Mouse (Mus musculus) effector memory CD4-positive, alpha-beta T cell, adult 5 months (primary cell): ENCODE data around the gene AC134908.4. TPM values are rescaled to one million over a fixed set of nuclear protein-coding genes. Genes with fewer than 3 reads are reported as not detected.

Experiments used
- polyA plus RNA-seq: library from polyadenylated mRNA; unstranded; fragments of 100-300 nt; shearing (Covaris generic); gene quantifications from one replicate; pipeline ENCODE4 v1.2.1, GENCODE M21; 2017

AC134908.4 gene
- not detected for polyA plus RNA-seq

DNA sequence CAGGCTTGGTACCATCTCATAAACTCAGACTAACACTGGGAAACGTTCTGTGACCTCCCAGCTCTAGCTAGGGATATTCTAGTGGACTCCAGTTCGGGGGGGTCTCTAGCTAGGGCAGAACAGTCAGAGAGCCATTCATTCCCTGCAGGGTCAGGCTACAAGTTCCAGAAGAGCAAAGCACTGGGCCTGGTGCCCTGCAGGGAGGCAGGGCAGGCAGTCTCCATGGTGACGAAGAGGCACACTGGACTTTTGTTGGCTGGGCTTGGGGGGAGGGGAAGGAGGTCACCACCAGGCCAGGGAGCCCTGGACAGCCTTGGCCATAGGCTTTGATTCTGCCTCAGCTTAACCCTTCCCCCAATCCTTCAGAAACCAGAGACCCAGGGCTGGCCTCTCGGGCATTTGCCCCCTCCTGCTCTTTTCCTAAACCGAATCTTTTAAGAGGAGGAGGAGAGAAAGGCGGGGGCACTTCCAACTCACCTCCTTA lies at the start of gene AC134908.4:
Gene AC134908.4 (minus strand): TSS at position 51 of the 484 bp plus-strand sequence.

DNA sequence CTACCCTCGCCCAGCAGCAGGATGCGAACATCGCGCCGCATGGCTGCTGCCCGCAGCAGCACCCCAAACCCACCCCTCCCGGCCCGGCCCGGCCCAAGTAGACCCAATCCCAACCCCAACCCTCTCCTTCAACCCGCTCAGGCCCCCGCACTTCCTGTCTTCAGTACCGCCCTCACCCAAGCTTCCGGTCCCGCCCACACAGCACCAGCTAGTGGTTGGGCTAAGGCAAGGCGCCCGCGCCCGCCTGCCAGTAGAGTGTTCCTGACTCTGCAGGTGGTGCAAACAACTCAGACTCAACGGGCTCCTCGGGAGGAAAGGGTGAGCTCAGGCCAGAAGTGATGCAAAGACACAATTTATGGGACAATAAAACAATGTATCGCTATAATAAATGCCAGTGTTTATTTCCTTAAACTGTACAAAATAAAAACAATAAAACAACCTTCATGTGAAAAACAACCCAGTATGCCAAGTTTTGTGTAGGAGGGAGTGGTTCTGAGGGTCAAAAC lies 49.0 kb upstream of the AC134908.4 start, which contains the start of gene Rhot2:
Gene Rhot2 (minus strand): TSS at position 456 of the 506 bp plus-strand sequence.

DNA sequence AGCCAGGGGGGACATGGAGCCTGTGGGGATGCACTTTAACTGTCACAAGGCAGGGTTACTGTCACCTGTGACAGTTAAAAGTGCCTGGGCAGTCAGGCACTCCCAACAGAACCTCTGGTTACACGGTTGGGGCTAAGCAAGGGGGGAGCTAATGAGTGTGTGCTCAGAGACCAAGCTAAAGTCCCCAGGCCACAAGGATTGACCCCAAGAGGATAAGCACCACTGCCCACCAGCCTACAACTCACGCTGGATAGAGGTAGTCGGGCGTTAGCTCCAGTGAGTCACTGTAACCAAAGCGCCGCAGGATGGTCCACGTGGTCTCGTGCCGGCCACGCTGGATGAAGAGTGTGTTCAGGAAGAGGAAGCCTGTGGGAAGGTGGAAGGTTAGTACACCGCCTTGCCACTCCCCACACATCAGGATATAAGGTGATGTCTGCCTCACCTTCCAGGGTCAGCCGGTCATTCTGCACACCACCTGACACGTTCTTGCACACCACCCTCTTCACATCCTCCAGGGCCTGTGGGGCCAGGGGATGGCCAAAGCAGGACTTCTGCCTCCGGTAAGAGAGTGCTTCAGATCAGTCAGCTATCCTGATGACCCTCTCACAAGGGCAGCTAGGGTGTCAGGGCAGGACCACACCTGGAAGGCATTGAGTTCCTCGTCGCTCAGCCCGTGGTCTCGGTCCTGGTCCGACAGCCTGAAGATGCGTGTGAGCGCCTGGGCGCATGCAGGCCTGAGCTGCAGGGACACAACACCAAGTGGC lies 45.8 kb upstream of the AC134908.4 start, which contains the start of gene Gm20683:
Gene Gm20683 (minus strand): TSS at position 647 of the 764 bp plus-strand sequence.

DNA sequence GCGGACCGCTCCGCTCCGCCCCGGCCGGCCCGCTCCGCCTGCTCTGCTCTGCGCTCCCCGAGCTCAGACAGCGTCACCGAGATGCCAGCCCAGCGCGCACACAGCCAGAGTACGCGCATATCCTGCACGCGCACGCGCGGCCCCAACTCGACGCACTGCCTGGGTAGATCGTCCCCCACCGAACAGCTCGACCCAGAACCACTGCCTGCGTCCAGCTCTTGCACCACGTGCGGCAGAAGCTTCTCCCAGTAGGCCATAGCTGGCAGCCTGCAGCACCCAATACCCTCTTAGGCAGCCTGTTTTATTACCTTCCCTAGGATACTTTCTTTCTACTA lies 41.6 kb upstream of the AC134908.4 start, which contains the start of gene Rhbdl1:
Gene Rhbdl1 (minus strand): TSS at position 220 of the 335 bp plus-strand sequence.

DNA sequence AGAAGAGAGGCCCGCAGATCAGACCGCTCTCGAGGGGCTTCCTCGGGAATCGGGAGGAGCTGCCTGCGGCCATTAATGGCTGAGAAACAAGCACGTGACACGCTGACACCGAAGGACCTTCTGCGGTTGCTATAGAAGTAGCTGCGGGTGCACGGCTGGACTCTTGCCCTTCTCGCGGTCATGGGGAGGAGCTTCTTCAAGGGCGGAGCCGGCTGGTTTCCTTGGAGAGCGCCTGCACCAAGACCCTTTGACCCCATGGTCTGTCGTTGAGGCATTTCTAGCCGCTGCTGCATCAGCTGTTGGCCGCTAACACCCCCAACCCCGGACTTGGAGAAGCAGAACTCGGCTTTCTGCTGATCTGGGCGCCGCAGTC lies 37.8 kb upstream of the AC134908.4 start, which contains the start of gene Stub1:
Gene Stub1 (minus strand): TSS at position 114 of the 373 bp plus-strand sequence.

DNA sequence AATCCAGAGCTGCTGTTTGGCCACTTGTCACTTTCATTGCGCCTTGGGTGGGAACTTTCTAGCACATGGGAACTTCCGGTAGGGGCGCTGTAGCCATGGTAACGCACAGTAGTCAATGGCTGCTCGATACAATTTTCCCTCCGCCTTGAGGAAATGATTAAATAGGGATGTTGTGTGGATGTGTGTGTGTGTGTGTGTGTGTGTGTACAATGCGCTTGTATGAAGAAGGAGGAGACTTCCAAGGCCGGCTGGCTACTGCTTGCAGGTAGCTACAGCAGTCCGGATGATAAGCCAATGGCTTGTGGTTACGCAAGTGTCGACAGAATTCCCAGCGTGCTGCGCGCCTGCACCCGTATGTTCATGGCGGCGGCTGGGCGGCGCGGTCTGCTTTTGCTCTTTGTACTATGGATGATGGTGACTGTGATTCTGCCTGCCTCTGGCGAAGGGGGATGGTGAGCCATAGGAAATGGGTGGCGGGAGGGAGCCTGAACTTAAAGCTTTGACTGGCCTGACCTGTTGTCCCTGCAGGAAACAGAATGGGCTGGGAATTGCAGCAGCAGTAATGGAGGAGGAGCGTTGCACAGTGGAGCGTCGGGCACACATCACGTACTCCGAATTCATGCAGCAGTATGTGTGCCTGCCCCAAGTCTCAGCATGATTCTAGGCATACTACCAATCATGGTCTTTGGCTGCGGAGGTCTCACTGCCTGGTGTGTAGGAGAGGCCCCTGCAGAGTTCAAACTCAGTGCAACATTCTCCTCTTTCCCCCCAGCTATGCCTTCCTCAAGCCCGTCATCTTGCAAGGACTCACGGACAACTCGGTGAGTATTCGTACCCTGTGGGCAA lies 33.5 kb upstream of the AC134908.4 start, which contains the start of gene Jmjd8:
Gene Jmjd8 (plus strand): TSS at position 156 of the 846 bp plus-strand sequence.

DNA sequence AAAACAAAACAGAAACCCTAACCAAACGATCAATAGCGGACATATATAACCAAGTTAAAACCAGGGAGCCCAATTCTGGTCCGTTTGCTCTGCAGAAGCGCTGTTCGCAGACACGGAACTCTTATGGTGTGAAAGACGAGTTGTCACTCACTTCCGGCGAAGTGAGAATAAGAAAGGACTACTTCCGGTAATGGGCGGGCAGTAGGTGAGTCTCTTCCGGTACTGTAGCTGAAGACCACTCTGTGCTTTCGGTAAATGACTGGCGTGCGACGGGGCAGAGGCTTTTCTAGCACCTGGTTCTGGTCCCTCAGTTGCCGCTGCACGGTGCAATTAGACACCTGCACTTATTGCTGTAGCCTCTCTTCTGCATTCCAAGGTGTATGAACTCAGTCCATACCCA lies 28.0 kb upstream of the AC134908.4 start, which contains the start of gene Wdr24:
Gene Wdr24 (plus strand): TSS at position 176 of the 400 bp plus-strand sequence.

DNA sequence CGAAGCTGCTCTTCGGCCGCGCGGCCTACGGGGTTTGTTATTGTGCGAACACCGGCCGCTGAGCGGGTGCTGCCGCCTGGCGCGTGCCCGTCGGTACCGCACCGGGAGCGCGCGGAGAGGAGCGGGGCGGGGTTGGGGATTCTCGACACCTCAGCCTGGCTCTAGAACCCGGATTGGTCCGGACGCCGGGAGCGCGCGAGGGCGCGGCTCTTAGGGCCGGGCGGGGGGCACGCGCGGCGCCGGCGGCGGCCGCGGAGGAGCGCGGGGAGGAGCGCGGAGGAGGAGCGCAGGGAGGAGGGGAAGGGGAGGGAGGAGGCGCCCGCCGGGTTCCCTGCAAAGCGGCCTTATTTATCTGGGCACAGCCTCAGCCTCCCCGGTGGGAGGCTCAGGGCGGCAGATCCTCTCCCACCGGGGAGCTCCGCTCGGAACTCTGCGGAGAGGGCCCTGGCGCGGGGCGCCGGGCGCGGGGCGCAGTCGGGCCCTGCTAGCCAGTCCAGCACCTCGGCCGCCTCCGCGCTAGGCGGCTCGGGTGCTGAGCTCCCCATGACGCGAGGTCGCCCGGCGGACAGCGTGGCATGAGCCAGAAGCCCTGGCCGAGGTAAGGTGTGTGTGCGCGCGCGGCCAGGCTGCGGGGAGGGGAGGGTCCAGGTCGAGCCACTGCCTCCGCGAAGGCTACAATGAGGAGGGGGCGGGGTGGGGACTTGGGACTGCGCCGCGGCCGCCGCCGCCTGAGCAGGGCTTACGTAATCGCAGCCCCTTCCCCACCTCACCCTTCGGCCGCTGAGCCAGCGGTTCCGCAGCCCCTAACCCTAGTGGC lies 13.5 kb upstream of the AC134908.4 start, which contains the start of gene Fbxl16:
Gene Fbxl16 (plus strand): TSS at position 297 of the 817 bp plus-strand sequence.

DNA sequence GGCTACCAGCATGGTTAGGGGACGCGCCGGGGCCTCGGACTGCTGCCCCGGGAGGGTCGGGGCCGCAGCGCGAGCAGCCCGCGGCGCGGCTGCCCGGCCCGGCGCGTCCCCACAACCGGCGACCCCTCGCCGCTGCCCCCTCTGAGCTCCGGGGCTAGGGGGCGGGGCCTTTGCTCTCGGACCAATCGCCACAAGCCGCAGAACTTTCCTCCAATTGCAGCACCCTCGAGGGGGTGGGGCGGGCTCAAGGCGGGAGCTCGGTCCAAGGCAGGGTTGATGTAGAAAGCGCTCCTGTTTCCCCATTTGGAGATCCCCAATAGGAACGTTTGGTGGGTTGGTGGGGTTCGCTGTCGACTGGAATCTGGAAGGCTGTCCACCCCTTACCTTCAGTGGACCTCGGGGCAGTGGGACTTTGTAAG lies 1.5 kb upstream of the AC134908.4 start, which contains the start of gene Metrn:
Gene Metrn (minus strand): TSS at position 186 of the 419 bp plus-strand sequence.

DNA sequence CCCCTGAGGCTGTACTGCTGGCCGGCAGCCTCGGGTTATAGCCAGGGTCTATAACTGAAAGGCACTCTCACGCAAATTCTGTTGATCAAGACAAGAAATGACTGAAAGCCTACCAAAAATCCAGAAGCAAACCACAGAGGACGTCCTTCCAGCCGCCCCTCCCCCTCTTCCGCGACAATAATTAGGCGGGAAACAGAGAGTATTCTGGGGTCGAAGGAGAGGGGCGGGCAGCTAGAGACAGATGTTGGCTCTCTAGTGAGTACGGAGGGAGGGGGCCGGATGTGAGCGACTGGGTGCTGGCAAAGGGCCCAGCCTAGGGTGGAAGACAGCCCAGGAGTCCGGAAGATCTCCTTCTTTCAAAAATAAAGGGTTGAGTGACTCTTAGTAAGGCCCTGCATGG lies 2.8 kb downstream of the AC134908.4 start, which contains the start of gene Fam173a:
Gene Fam173a (minus strand): TSS at position 287 of the 400 bp plus-strand sequence.

DNA sequence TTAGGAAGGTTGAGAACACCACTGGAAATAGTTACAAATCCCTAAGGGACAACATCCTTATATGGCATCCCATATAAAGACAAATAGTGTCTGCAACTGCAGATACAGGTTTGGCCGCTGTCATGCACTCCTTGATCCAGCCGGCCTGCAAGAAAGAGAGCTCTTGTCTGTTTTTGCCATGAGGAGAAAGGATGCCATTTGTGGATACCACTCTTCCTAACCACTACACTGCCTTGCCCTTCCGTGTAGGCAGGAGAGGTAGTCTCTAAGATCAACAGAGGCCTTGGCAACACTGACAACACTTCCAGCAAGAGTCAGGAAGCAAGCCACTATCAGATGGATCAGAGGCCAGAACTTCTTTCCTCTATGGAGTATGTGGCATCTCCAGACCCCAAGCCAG lies 9.2 kb downstream of the AC134908.4 start, which contains the start of gene Ccdc78:
Gene Ccdc78 (plus strand): TSS at position 301 of the 400 bp plus-strand sequence.

DNA sequence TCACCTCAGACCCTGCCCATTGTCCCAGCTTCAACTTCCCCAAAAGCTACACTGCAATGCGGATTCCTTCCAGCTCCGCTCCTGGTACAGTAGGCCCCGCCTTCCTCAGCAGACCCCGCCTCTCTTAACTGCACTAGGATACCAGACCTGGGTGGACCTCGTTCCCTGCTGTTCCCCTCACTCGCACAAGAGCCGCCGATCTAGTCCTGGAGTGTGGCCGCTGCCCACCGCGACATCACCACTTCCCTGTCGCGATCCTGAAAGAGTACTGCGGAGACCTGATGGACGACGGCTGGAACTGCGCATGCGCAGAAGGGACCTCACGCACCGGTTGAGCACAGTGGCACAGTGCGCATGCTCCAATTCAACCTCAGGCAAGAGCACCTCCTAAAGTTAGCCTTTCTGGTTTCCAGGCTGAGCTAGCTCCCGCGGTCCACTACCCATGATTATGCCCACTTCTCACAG lies 10.1 kb downstream of the AC134908.4 start, which contains the start of gene Haghl:
Gene Haghl (minus strand): TSS at position 393 of the 465 bp plus-strand sequence.

DNA sequence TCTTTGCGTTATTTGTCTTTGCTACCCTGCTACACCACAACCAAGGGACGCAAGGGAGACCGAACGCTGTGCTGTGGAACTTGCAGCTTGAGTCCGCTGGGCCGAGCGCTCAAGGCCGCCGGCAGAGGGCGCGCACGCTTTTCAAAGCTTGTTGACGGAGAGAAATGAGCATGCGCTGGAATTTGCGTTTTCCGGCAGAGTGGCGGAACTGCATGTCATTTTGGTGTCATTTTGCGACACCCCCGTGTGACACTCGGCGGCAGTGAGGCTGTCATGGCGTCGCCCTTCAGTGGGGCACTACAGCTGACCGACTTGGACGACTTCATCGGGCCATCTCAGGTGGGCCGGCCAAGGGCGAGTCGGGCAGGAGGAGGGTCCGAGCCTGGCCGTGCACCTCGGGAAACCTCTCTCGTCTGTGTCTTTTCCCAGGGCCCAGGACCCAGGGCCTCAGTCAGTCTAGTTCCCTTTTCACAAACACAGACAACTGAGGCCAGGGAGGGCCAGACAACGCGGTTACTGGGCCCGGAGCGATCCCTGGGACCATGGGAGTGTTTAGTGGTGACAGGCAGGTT lies 21.8 kb downstream of the AC134908.4 start, which contains the start of gene Narfl:
Gene Narfl (plus strand): TSS at position 228 of the 572 bp plus-strand sequence.

DNA sequence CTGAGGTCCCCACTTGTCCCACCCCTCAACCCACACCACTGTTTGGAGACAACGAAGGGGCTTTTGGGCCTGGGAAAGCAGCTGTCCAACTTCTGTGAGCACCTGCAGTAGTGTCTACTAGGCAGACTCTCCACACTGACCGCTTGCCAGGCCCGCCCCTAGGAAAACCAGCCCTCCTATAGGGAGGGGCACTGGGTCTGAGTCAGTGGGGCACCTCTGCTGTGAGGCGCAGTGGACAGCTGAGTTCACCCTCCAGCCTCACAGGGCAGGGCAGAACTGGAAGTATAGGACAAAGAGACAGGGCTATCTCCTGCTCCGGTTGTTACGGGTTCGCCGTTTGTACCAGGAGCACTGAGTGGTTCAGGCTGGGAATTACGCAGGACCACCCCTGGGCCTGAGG lies 41.2 kb downstream of the AC134908.4 start, which contains the start of gene Msln:
Gene Msln (minus strand): TSS at position 138 of the 400 bp plus-strand sequence.

Other genes with a start within 250 kb of the AC134908.4 start
- 0.16 TPM for gene Sox8, start 225.0 kb downstream of the AC134908.4 start, polyA plus RNA-seq
- 15.5 TPM for gene Lmf1, start 216.6 kb downstream of the AC134908.4 start, polyA plus RNA-seq
- gene Gng13, start 78.5 kb downstream of the AC134908.4 start, polyA plus RNA-seq = not detected
- gene Chtf18, start 68.2 kb downstream of the AC134908.4 start, polyA plus RNA-seq = 4.7 TPM
- 4.0 TPM for gene Rpusd1, start 68.0 kb downstream of the AC134908.4 start, polyA plus RNA-seq
- not detected for gene Mslnl, start 59.6 kb downstream of the AC134908.4 start, polyA plus RNA-seq
- not detected for gene Msln, start 41.3 kb downstream of the AC134908.4 start, polyA plus RNA-seq
- gene Narfl, start 21.9 kb downstream of the AC134908.4 start, polyA plus RNA-seq = 15.6 TPM
- gene Haghl, start 10.0 kb downstream of the AC134908.4 start, polyA plus RNA-seq = 23.1 TPM
- gene Ccdc78, start 9.1 kb downstream of the AC134908.4 start, polyA plus RNA-seq = 0.29 TPM
- 125 TPM for gene Fam173a, start 2.8 kb downstream of the AC134908.4 start, polyA plus RNA-seq
- 28.1 TPM for gene Metrn, start 1.5 kb upstream of the AC134908.4 start, polyA plus RNA-seq
- gene Fbxl16, start 13.4 kb upstream of the AC134908.4 start, polyA plus RNA-seq = not detected
- 19.3 TPM for gene Wdr24, start 28.0 kb upstream of the AC134908.4 start, polyA plus RNA-seq
- 18.3 TPM for gene Jmjd8, start 33.2 kb upstream of the AC134908.4 start, polyA plus RNA-seq
- 126 TPM for gene Stub1, start 37.7 kb upstream of the AC134908.4 start, polyA plus RNA-seq
- gene Rhbdl1, start 41.6 kb upstream of the AC134908.4 start, polyA plus RNA-seq = not detected
- gene Gm20683, start 46.1 kb upstream of the AC134908.4 start, polyA plus RNA-seq = 1.9 TPM
- 27.1 TPM for gene Rhot2, start 49.2 kb upstream of the AC134908.4 start, polyA plus RNA-seq
- 20.9 TPM for gene Wdr90, start 65.8 kb upstream of the AC134908.4 start, polyA plus RNA-seq
- gene Mcrip2, start 73.1 kb upstream of the AC134908.4 start, polyA plus RNA-seq = 18.5 TPM
- 41.5 TPM for gene Mettl26, start 79.4 kb upstream of the AC134908.4 start, polyA plus RNA-seq
- 0.21 TPM for gene Wfikkn1, start 85.2 kb upstream of the AC134908.4 start, polyA plus RNA-seq
- 17.2 TPM for gene Rab40c, start 124.1 kb upstream of the AC134908.4 start, polyA plus RNA-seq
- 39.1 TPM for gene Pigq, start 149.3 kb upstream of the AC134908.4 start, polyA plus RNA-seq
- not detected for gene Nhlrc4, start 149.3 kb upstream of the AC134908.4 start, polyA plus RNA-seq
- not detected for gene A930017K11Rik, start 156.9 kb upstream of the AC134908.4 start, polyA plus RNA-seq
- gene Capn15, start 190.1 kb upstream of the AC134908.4 start, polyA plus RNA-seq = 21.9 TPM